Mouse (Mus musculus) heart, adult 2 months (tissue): ENCODE measurements around the gene Ms4a7. TPM values are rescaled to one million over a fixed set of nuclear protein-coding genes. Genes with fewer than 3 reads are reported as not detected.

Experiments used
- DNase-seq, 2 experiments: peaks; one replicate each; pipeline ENCODE4 v3.0.0; 2021
- H3K27ac ChIP-seq: fragments of 200-600 bp; 2 replicates; pipeline ENCODE4 v1.8.1; 2022
- H3K27me3 ChIP-seq: fragments of 200-500 bp; 2 replicates; pipeline ENCODE4 v1.6.1; 2012; ENCODE audit warnings: mild to moderate bottlenecking, low read length, inconsistent platforms, mixed read lengths; ENCODE audit not compliant: control insufficient read depth, insufficient read depth
- H3K36me3 ChIP-seq: fragments of 200-500 bp; 2 replicates; pipeline ENCODE4 v1.6.1; 2012; ENCODE audit warnings: low read length, inconsistent platforms; ENCODE audit not compliant: control insufficient read depth, insufficient read depth
- H3K4me1 ChIP-seq: fragments of 200-500 bp; 2 replicates; pipeline ENCODE4 v1.6.1; 2011; ENCODE audit warnings: low read length; ENCODE audit not compliant: control insufficient read depth, insufficient read depth
- H3K4me3 ChIP-seq: fragments of 200-600 bp; 2 replicates; pipeline ENCODE4 v1.8.1; 2022
- H3K79me2 ChIP-seq: fragments of 200-500 bp; replicated peaks from 2 replicates; pipeline ENCODE4 v1.6.1; 2012; ENCODE audit warnings: mild to moderate bottlenecking, inconsistent platforms, low read length, moderate library complexity, mixed read lengths; ENCODE audit not compliant: control insufficient read depth, insufficient read depth
- H3K9ac ChIP-seq: fragments of 200-500 bp; 2 replicates; pipeline ENCODE4 v1.6.1; 2012; ENCODE audit warnings: low read depth, mild to moderate bottlenecking, control low read depth, inconsistent platforms, low read length, mixed read lengths
- CTCF ChIP-seq: fragments of 200-600 bp; IDR thresholded peaks from 2 replicates; pipeline ENCODE4 v1.8.1; 2022; ENCODE audit warnings: antibody characterized with exemption, mild to moderate bottlenecking, moderate library complexity
- EP300 ChIP-seq: fragments of 200-500 bp; IDR thresholded peaks from 2 replicates; pipeline ENCODE4 v1.6.1; 2011; ENCODE audit warnings: low read depth, low read length, control low read depth; ENCODE audit not compliant: insufficient read depth
- POLR2A ChIP-seq: fragments of 200-500 bp; IDR thresholded peaks from 2 replicates; pipeline ENCODE4 v1.6.1; 2011; ENCODE audit warnings: mild to moderate bottlenecking, low read depth, low read length, control low read depth; ENCODE audit not compliant: insufficient read depth
- WGBS: fragments of 180-500 bp; shearing (Covaris S2); methylation state at CpG from one replicate; pipeline ENCODE4 v1.1.7; 2018; 5-methylcytosine and 5-hydroxymethylcytosine counted together
- intact Hi-C: fragments of 180-260 bp; cut with DNase I; formaldehyde crosslinking; loops from one replicate; pipeline ENCODE4 v1.15.1; 2025
- polyA plus RNA-seq: library from polyadenylated mRNA; depleted of rRNA; stranded (reverse); fragments of >200 nt; gene quantifications from 2 replicates; pipeline ENCODE4 v1.2.3, GENCODE M21; 2012; rRNA removed
- total RNA-seq, 2 experiments: library from RNA; stranded (reverse); gene quantifications; 2 replicates each; pipeline ENCODE4 v1.2.3; 2021

The Ms4a7 gene
- total and polyA plus RNA-seq, 3 experiments: 0.76 to 2.2 (median 1.0) TPM

- H3K36me3 ChIP-seq: no peaks in the 10 kb centered on the region
- H3K27ac ChIP-seq: peak overlapping the region; percentile 49; the same call in 1 of the 2 replicates
- peak; percentile 35 for DNase-seq
- peak overlapping the region; percentile 66 for H3K9ac ChIP-seq
- no peaks in the 10 kb centered on the region for H3K79me2 ChIP-seq
- WGBS: 2% methylated on average over 12 of the region's 12 CpGs
- peak overlapping the region; percentile 37 for H3K4me3 ChIP-seq
- H3K4me1 ChIP-seq: no peaks in the 10 kb centered on the region
- TF ChIP-seq EP300 (no peak), POLR2A (no peak), CTCF (no peak)
- H3K27me3 ChIP-seq: no peaks in the 10 kb centered on the region
- intact Hi-C loops: no loop called here
Measured at GRCm38 (mm10) chr19:11292990-11293389, 43.0 kb downstream of the Ms4a7 start.

GRCm38 (mm10) chr19:11283773-11284172 lies 52.2 kb downstream of the Ms4a7 start, which contains the start of gene Ms4a5:
Gene Ms4a5, minus strand, starts transcription at chr19:11283873.
- Histone ChIP-seq H3K27ac (no peak within 1 kb of the TSS), H3K9ac (no peak within 1 kb of the TSS), H3K27me3 (no peaks in the 10 kb centered on the region), H3K79me2 (no peaks in the 10 kb centered on the region), H3K4me3 (no peak within 1 kb of the TSS), H3K36me3 (no peaks in the 10 kb centered on the region), H3K4me1 (no peaks in the 10 kb centered on the region; the same call in 1 of the 2 replicates)
- 78% methylated on average over 2 of the region's 2 CpGs for WGBS
- no peak for TF ChIP-seq POLR2A
- no peak for TF ChIP-seq CTCF
- no peak for TF ChIP-seq EP300
- intact Hi-C loops: no loop called here
- no peak for DNase-seq

- no peaks in the 10 kb centered on the region for H3K36me3 ChIP-seq
- no peak for DNase-seq
- H3K27me3 ChIP-seq: no peaks in the 10 kb centered on the region
- H3K4me1 ChIP-seq: no peaks in the 10 kb centered on the region; the same call in 1 of the 2 replicates
- intact Hi-C loops: no loop called here
- no peak for TF ChIP-seq CTCF
- no peak for TF ChIP-seq POLR2A
- TF ChIP-seq EP300: no peak
- no peak overlapping the region for H3K9ac ChIP-seq
- H3K27ac ChIP-seq: no peak overlapping the region
- no peaks in the 10 kb centered on the region for H3K79me2 ChIP-seq
- no peak overlapping the region for H3K4me3 ChIP-seq
- WGBS: 74% methylated on average over 3 of the region's 3 CpGs
Measured at GRCm38 (mm10) chr19:11280223-11280622, 55.7 kb downstream of the Ms4a7 start.

GRCm38 (mm10) chr19:11276431-11276830 lies 59.5 kb downstream of the Ms4a7 start:
- Histone ChIP-seq H3K9ac (no peak overlapping the region), H3K4me1 (no peaks in the 10 kb centered on the region; the same call in 1 of the 2 replicates), H3K36me3 (no peaks in the 10 kb centered on the region), H3K79me2 (no peaks in the 10 kb centered on the region), H3K4me3 (no peak overlapping the region), H3K27ac (no peak overlapping the region), H3K27me3 (no peaks in the 10 kb centered on the region)
- 46% methylated on average over 5 of the region's 5 CpGs for WGBS
- no peak for TF ChIP-seq CTCF
- TF ChIP-seq EP300: no peak
- no peak for TF ChIP-seq POLR2A
- intact Hi-C loops: no loop called here
- DNase-seq: no peak

Other genes starting within 250 kb of the Ms4a7 start
- gene 1700017D01Rik, start 205.3 kb downstream of the Ms4a7 start, total RNA-seq: not detected
- 0.08 and 0.15 TPM in 2 replicates for gene 1700017D01Rik, start 205.3 kb downstream of the Ms4a7 start, polyA plus RNA-seq
- gene 1700025F22Rik, start 170.8 kb downstream of the Ms4a7 start, total RNA-seq: not detected
- not detected in 2 replicates for gene 1700025F22Rik, start 170.8 kb downstream of the Ms4a7 start, polyA plus RNA-seq
- not detected for gene Ms4a13, start 139.4 kb downstream of the Ms4a7 start, total RNA-seq
- not detected in 2 replicates for gene Ms4a13, start 139.4 kb downstream of the Ms4a7 start, polyA plus RNA-seq
- not detected for gene Ms4a12, start 103.7 kb downstream of the Ms4a7 start, total RNA-seq
- not detected in 2 replicates for gene Ms4a12, start 103.7 kb downstream of the Ms4a7 start, polyA plus RNA-seq
- under 1 TPM; 0.47 to 0.73 TPM for gene Ms4a1, start 69.9 kb downstream of the Ms4a7 start, total RNA-seq
- gene Ms4a1, start 69.9 kb downstream of the Ms4a7 start, polyA plus RNA-seq: 0.50 and 1.1 TPM in 2 replicates
- not detected for gene Ms4a5, start 52.3 kb downstream of the Ms4a7 start, total RNA-seq
- gene Ms4a5, start 52.3 kb downstream of the Ms4a7 start, polyA plus RNA-seq: not detected in 2 replicates
- gene Ms4a14, start 21.7 kb downstream of the Ms4a7 start, total RNA-seq: not detected
- gene Ms4a14, start 21.7 kb downstream of the Ms4a7 start, polyA plus RNA-seq: 0.25 and 0.32 TPM in 2 replicates
- gene Ms4a4a, start 39.4 kb upstream of the Ms4a7 start, total RNA-seq: 1 to 10 TPM; 5.7 to 8.0 TPM
- 0.35 and 1.5 TPM in 2 replicates for gene Ms4a4a, start 39.4 kb upstream of the Ms4a7 start, polyA plus RNA-seq
- under 1 TPM; 0.77 to 0.84 TPM for gene Ms4a4c, start 68.6 kb upstream of the Ms4a7 start, total RNA-seq
- gene Ms4a4c, start 68.6 kb upstream of the Ms4a7 start, polyA plus RNA-seq: 0.18 and 1.2 TPM in 2 replicates
- gene Ms4a4b, start 107.4 kb upstream of the Ms4a7 start, total RNA-seq: under 1 TPM; 0.59 to 0.65 TPM
- gene Ms4a4b, start 107.4 kb upstream of the Ms4a7 start, polyA plus RNA-seq: 1.8 and 2.8 TPM in 2 replicates
- gene Ms4a6c, start 133.2 kb upstream of the Ms4a7 start, total RNA-seq: 1 to 10 TPM; 8.1 to 9.1 TPM
- 3.9 and 4.0 TPM in 2 replicates for gene Ms4a6c, start 133.2 kb upstream of the Ms4a7 start, polyA plus RNA-seq
- under 1 TPM in 1 of 2 experiments, not detected in 1; 0.32 TPM for gene Gm8369, start 149.8 kb upstream of the Ms4a7 start, total RNA-seq
- gene Gm8369, start 149.8 kb upstream of the Ms4a7 start, polyA plus RNA-seq: 1.4 and 1.7 TPM in 2 replicates
- 1 to 10 TPM; 5.1 to 9.3 TPM for gene Ms4a6b, start 180.4 kb upstream of the Ms4a7 start, total RNA-seq
- 3.1 and 4.5 TPM in 2 replicates for gene Ms4a6b, start 180.4 kb upstream of the Ms4a7 start, polyA plus RNA-seq
- gene Ms4a4d, start 200.7 kb upstream of the Ms4a7 start, total RNA-seq: 1 to 10 TPM; 6.9 to 8.0 TPM
- gene Ms4a4d, start 200.7 kb upstream of the Ms4a7 start, polyA plus RNA-seq: 16.0 and 19.6 TPM in 2 replicates